Mouse (Mus musculus) embryonic facial prominence, embryonic 13.5 days (tissue): ENCODE data around the gene Gm8978. TPM values are rescaled to one million over a fixed set of nuclear protein-coding genes. Genes with fewer than 3 reads are reported as not detected.
"Not testable (repeated sequence)": the region's sequence is repeated elsewhere in the genome, so short reads cannot be mapped to it uniquely, and the experiment has no call there.

Experiments used
- ATAC-seq: fragments of 200-750 bp; cut with Nextera tagmentation; 2 replicates; pipeline ENCODE4 v1.8.0; 2017; ENCODE audit warnings: low read depth; ENCODE audit not compliant: insufficient number of reproducible peaks, insufficient read depth, low FRiP score, low TSS enrichment
- H3K27ac ChIP-seq: fragments of 300-500 bp; sonication (generic); 2 replicates; pipeline ENCODE4 v1.5.1; 2015; ENCODE audit warnings: moderate library complexity, mild to moderate bottlenecking, inconsistent platforms
- H3K27me3 ChIP-seq: fragments of 300-500 bp; sonication (generic); 2 replicates; pipeline ENCODE4 v1.6.1; 2015; ENCODE audit warnings: mild to moderate bottlenecking, inconsistent platforms
- H3K36me3 ChIP-seq: fragments of 300-500 bp; sonication (generic); 2 replicates; pipeline ENCODE4 v1.6.1; 2015; ENCODE audit warnings: mild to moderate bottlenecking, inconsistent platforms
- H3K4me1 ChIP-seq: fragments of 300-500 bp; sonication (generic); 2 replicates; pipeline ENCODE4 v1.6.1; 2015; ENCODE audit warnings: inconsistent platforms
- H3K4me2 ChIP-seq: fragments of 300-500 bp; sonication (generic); 2 replicates; pipeline ENCODE4 v1.6.1; 2015; ENCODE audit warnings: moderate library complexity, mild to moderate bottlenecking, inconsistent platforms
- H3K4me3 ChIP-seq: fragments of 300-500 bp; sonication (generic); 2 replicates; pipeline ENCODE4 v1.5.1; 2015; ENCODE audit warnings: mild to moderate bottlenecking, inconsistent platforms
- H3K9ac ChIP-seq: fragments of 300-500 bp; sonication (generic); 2 replicates; pipeline ENCODE4 v1.6.1; 2015; ENCODE audit warnings: mild to moderate bottlenecking, inconsistent platforms
- H3K9me3 ChIP-seq: fragments of 300-500 bp; sonication (generic); 2 replicates; pipeline ENCODE4 v1.6.1; 2016; ENCODE audit warnings: inconsistent platforms
- WGBS: fragments of 180-500 bp; shearing (Covaris S2); methylation state at CpG from one replicate; pipeline ENCODE4 v1.1.7; 2015; ENCODE audit warnings: mixed read lengths; 5-methylcytosine and 5-hydroxymethylcytosine counted together
- microRNA-seq: library from miRNA; unstranded; fragments of <30 nt; microRNA quantifications from one replicate; pipeline ENCODE4, GENCODE M21; 2016
- polyA plus RNA-seq: library from polyadenylated mRNA; unstranded; fragments of >200 nt; fragmentation: Nextera tagmentation; extraction: Ambion mirVana; gene quantifications from 2 replicates; pipeline ENCODE4 v1.2.1, GENCODE M21; 2015

Gm8978 gene
- not detected in 2 replicates for polyA plus RNA-seq

- not testable (repeated sequence) for H3K36me3 ChIP-seq, H3K4me2 ChIP-seq, H3K9me3 ChIP-seq, H3K4me3 ChIP-seq, H3K27ac ChIP-seq, H3K4me1 ChIP-seq, H3K27me3 ChIP-seq, ATAC-seq, H3K9ac ChIP-seq
Measured at GRCm38 (mm10) chr19:33625152-33625551, at the start of gene Gm8978. Gene Gm8978, minus strand, starts transcription at chr19:33625252.

- Histone ChIP-seq H3K4me3 (peak overlapping the region; percentile 44), H3K9ac (peak overlapping the region; percentile 66), H3K4me2 (peak overlapping the region; percentile 61)
- not testable (repeated sequence) for H3K36me3 ChIP-seq, H3K4me1 ChIP-seq, H3K27me3 ChIP-seq, H3K27ac ChIP-seq, H3K9me3 ChIP-seq
- 3% methylated on average over 11 of the region's 38 CpGs for WGBS
- ATAC-seq, result peak; percentile 92
Measured at GRCm38 (mm10) chr19:33589626-33590302, 35.3 kb downstream of the Gm8978 start.

GRCm38 (mm10) chr19:33568551-33568950 is 56.5 kb downstream of the Gm8978 start:
- H3K27me3 ChIP-seq, H3K4me1 ChIP-seq, H3K36me3 ChIP-seq, H3K4me2 ChIP-seq, ATAC-seq, H3K27ac ChIP-seq, H3K4me3 ChIP-seq, H3K9me3 ChIP-seq, H3K9ac ChIP-seq: not testable (repeated sequence)
- WGBS, result 86% methylated on average over 5 of the region's 5 CpGs

Small RNAs within 50 kb of the gene (microRNA-seq; reads per million reads assigned to microRNA genes)
- gene Gm27440, result not detected

Other genes starting within 250 kb of the Gm8978 start
- gene Rnls, start 233.0 kb downstream of the Gm8978 start, polyA plus RNA-seq, result 7.5 and 8.6 TPM in 2 replicates
- gene Lipo4, start 107.5 kb downstream of the Gm8978 start, polyA plus RNA-seq, result not detected in 2 replicates
- gene Lipo2, start 126.1 kb upstream of the Gm8978 start, polyA plus RNA-seq, result 0.13 and 0.72 TPM in 2 replicates
- gene Lipo3, start 136.7 kb upstream of the Gm8978 start, polyA plus RNA-seq, result 10.8 and 11.5 TPM in 2 replicates
- not detected in 2 replicates for gene Lipo1, start 162.2 kb upstream of the Gm8978 start, polyA plus RNA-seq